ENCODE assay signal across 26 mouse cellular contexts in genomic region chr4:108942986-108943720, GRCm38 (mm10). TPM values are rescaled to one million over a fixed set of nuclear protein-coding genes. Genes with fewer than 3 reads are reported as not detected.
DNase-seq lines count a peak whose midpoint lies in the region; ATAC-seq lines count a peak whose summit lies in the region.
"Had no signal": no experiment of that assay in that cellular context is flagged by ENCODE, and none has a peak within 500 bp of the region (broad histone marks: within the 10 kb centered on the region; RNA-seq: fewer than 3 reads in every experiment).

No protein-coding gene starts in this region.

- no peak overlapping the region for H3K4me3 ChIP-seq in hindbrain, embryonic 13.5 days
- no peak overlapping the region for H3K4me3 ChIP-seq in hindbrain, embryonic 11.5 days (ENCODE audit: low read depth, low read length)
- H3K4me3 ChIP-seq in hindbrain, embryonic 14.5 days (replicated peaks; ENCODE audit: low read length), result no peak overlapping the region
- no peak overlapping the region for H3K4me3 ChIP-seq in hindbrain, embryonic 16.5 days (ENCODE audit: low read length)
- no peak overlapping the region for H3K4me3 ChIP-seq in neural tube, embryonic 13.5 days
- H3K4me3 ChIP-seq: embryonic facial prominence, embryonic 12.5 days; forebrain, embryonic 10.5 days; forebrain, embryonic 15.5 days; heart, embryonic 12.5 days; liver, embryonic 15.5 days; lung, embryonic 15.5 days had no signal

- peak; percentile 59; the same call in 1 of the 2 replicates for ATAC-seq in hindbrain, embryonic 13.5 days (ENCODE audit: low FRiP score)
- no peak for ATAC-seq in hindbrain, embryonic 11.5 days (ENCODE audit: low FRiP score)
- ATAC-seq in hindbrain, embryonic 14.5 days (ENCODE audit: low FRiP score), result no peak
- ATAC-seq in hindbrain, embryonic 16.5 days, result peak; percentile 43
- no peak for ATAC-seq in neural tube, embryonic 13.5 days (ENCODE audit: low read depth)
- ATAC-seq: CD4-positive, CD25-positive, alpha-beta regulatory T cell, adult 4 months; forebrain, embryonic 15.5 days had no signal

- peaks cover 40% of the 10 kb centered on the region for H3K4me1 ChIP-seq in hindbrain, embryonic 13.5 days (replicated peaks)
- H3K4me1 ChIP-seq in hindbrain, embryonic 11.5 days (replicated peaks; ENCODE audit: control insufficient read depth, insufficient read depth, low read length), result no peaks in the 10 kb centered on the region
- peaks cover 26% of the 10 kb centered on the region for H3K4me1 ChIP-seq in hindbrain, embryonic 14.5 days (replicated peaks; ENCODE audit: control insufficient read depth, insufficient read depth, low read length)
- no peaks in the 10 kb centered on the region; the same call in 1 of the 2 replicates for H3K4me1 ChIP-seq in hindbrain, embryonic 16.5 days (ENCODE audit: control insufficient read depth, insufficient read depth, low read depth, low read length)
- peaks cover 18% of the 10 kb centered on the region for H3K4me1 ChIP-seq in neural tube, embryonic 13.5 days (replicated peaks)
- H3K4me1 ChIP-seq: heart, embryonic 12.5 days; liver, embryonic 15.5 days; lung, embryonic 15.5 days had no signal

- 61% methylated on average over 11 of the region's 11 CpGs for WGBS in hindbrain, embryonic 13.5 days
- 75% methylated on average over 11 of the region's 11 CpGs for WGBS in hindbrain, embryonic 11.5 days
- 56% methylated on average over 11 of the region's 11 CpGs for WGBS in hindbrain, embryonic 14.5 days
- WGBS in hindbrain, embryonic 16.5 days, result 65% methylated on average over 11 of the region's 11 CpGs
- 74% methylated on average over 11 of the region's 11 CpGs for WGBS in neural tube, embryonic 13.5 days

- H3K27ac ChIP-seq in hindbrain, embryonic 13.5 days, result peak overlapping the region; percentile 68
- H3K27ac ChIP-seq in hindbrain, embryonic 11.5 days (ENCODE audit: low read depth, low read length), result no peak overlapping the region
- peak overlapping the region; percentile 76 for H3K27ac ChIP-seq in hindbrain, embryonic 14.5 days
- no peak overlapping the region; the same call in 1 of the 2 replicates for H3K27ac ChIP-seq in hindbrain, embryonic 16.5 days (ENCODE audit: low read depth, low read length)
- H3K27ac ChIP-seq in neural tube, embryonic 13.5 days (replicated peaks), result peak overlapping the region; percentile 59; the same call in 1 of the 2 replicates
- H3K27ac ChIP-seq: embryonic facial prominence, embryonic 12.5 days; forebrain, embryonic 10.5 days; forebrain, embryonic 15.5 days; liver, embryonic 15.5 days; lung, embryonic 15.5 days had no signal

- H3K27me3 ChIP-seq in hindbrain, embryonic 13.5 days, result no peaks in the 10 kb centered on the region
- H3K27me3 ChIP-seq in hindbrain, embryonic 11.5 days (ENCODE audit: control insufficient read depth, insufficient read depth, low read length), result no peaks in the 10 kb centered on the region
- H3K27me3 ChIP-seq in hindbrain, embryonic 14.5 days (ENCODE audit: control insufficient read depth, insufficient read depth, low read length), result no peaks in the 10 kb centered on the region
- no peaks in the 10 kb centered on the region for H3K27me3 ChIP-seq in hindbrain, embryonic 16.5 days (replicated peaks; ENCODE audit: control insufficient read depth, insufficient read depth, low read length)
- no peaks in the 10 kb centered on the region for H3K27me3 ChIP-seq in neural tube, embryonic 13.5 days
- H3K27me3 ChIP-seq: embryonic facial prominence, embryonic 12.5 days; forebrain, embryonic 15.5 days; heart, embryonic 12.5 days; lung, embryonic 15.5 days had no signal

- no peak for DNase-seq in hindbrain, embryonic 11.5 days (ENCODE audit: low spot score)
- no peak for DNase-seq in hindbrain, embryonic 14.5 days (ENCODE audit: low spot score)
- DNase-seq in spleen, postnatal 14 days (ENCODE audit: low spot score in 2 of 2), result no peak
- DNase-seq in spleen, postnatal 10 days (ENCODE audit: low spot score in 2 of 2), result no peak
- DNase-seq: cerebellum, adult 8-10 months; cerebellum, postnatal 36 days; gastrocnemius, postnatal 25 days; heart, adult 18-20 months; heart, postnatal 4 days; kidney, adult 9 months; kidney, postnatal 10 days; layer of hippocampus, postnatal 36 days; lung, postnatal 36 days; right cerebral cortex, postnatal 4 days; thymus, postnatal 4 days had no signal

- H3K4me2 ChIP-seq in hindbrain, embryonic 13.5 days, result no peak overlapping the region
- H3K4me2 ChIP-seq in hindbrain, embryonic 11.5 days (replicated peaks; ENCODE audit: low read depth, low read length), result no peak overlapping the region
- no peak overlapping the region for H3K4me2 ChIP-seq in hindbrain, embryonic 14.5 days (replicated peaks)
- no peak overlapping the region for H3K4me2 ChIP-seq in hindbrain, embryonic 16.5 days (ENCODE audit: low read length)
- H3K4me2 ChIP-seq in neural tube, embryonic 13.5 days, result no peak overlapping the region
- H3K4me2 ChIP-seq: embryonic facial prominence, embryonic 12.5 days; forebrain, embryonic 15.5 days; heart, embryonic 12.5 days; liver, embryonic 15.5 days; lung, embryonic 15.5 days; midbrain, embryonic 11.5 days had no signal

- no peaks in the 10 kb centered on the region for H3K36me3 ChIP-seq in hindbrain, embryonic 13.5 days
- H3K36me3 ChIP-seq in hindbrain, embryonic 11.5 days (ENCODE audit: control insufficient read depth, insufficient read depth, low read length), result no peaks in the 10 kb centered on the region
- no peaks in the 10 kb centered on the region for H3K36me3 ChIP-seq in hindbrain, embryonic 14.5 days (replicated peaks; ENCODE audit: control insufficient read depth, insufficient read depth)
- no peaks in the 10 kb centered on the region for H3K36me3 ChIP-seq in hindbrain, embryonic 16.5 days (ENCODE audit: control insufficient read depth, insufficient read depth, low read length)
- no peaks in the 10 kb centered on the region for H3K36me3 ChIP-seq in neural tube, embryonic 13.5 days
- H3K36me3 ChIP-seq: embryonic facial prominence, embryonic 12.5 days; forebrain, embryonic 10.5 days; forebrain, embryonic 15.5 days; heart, embryonic 12.5 days; liver, embryonic 15.5 days; lung, embryonic 15.5 days had no signal

- H3K9me3 ChIP-seq in hindbrain, embryonic 13.5 days, result no peaks in the 10 kb centered on the region
- H3K9me3 ChIP-seq in hindbrain, embryonic 11.5 days (ENCODE audit: control insufficient read depth, low read length), result no peaks in the 10 kb centered on the region
- H3K9me3 ChIP-seq in hindbrain, embryonic 14.5 days (ENCODE audit: control insufficient read depth, low read length), result no peaks in the 10 kb centered on the region
- H3K9me3 ChIP-seq in hindbrain, embryonic 16.5 days (ENCODE audit: control insufficient read depth, low read length), result no peaks in the 10 kb centered on the region
- H3K9me3 ChIP-seq in neural tube, embryonic 13.5 days, result no peaks in the 10 kb centered on the region
- H3K9me3 ChIP-seq: embryonic facial prominence, embryonic 12.5 days; forebrain, embryonic 10.5 days; forebrain, embryonic 15.5 days; heart, embryonic 12.5 days; liver, embryonic 15.5 days; lung, embryonic 15.5 days had no signal

- no peak overlapping the region for H3K9ac ChIP-seq in hindbrain, embryonic 13.5 days
- H3K9ac ChIP-seq in hindbrain, embryonic 11.5 days (ENCODE audit: low read depth, low read length), result no peak overlapping the region
- H3K9ac ChIP-seq in hindbrain, embryonic 14.5 days, result no peak overlapping the region
- H3K9ac ChIP-seq in hindbrain, embryonic 16.5 days (ENCODE audit: low read depth, low read length), result no peak overlapping the region
- H3K9ac ChIP-seq in neural tube, embryonic 13.5 days, result no peak overlapping the region
- H3K9ac ChIP-seq: embryonic facial prominence, embryonic 12.5 days; forebrain, embryonic 15.5 days; heart, embryonic 12.5 days; liver, embryonic 15.5 days; lung, embryonic 15.5 days had no signal

RNA-seq across cellular contexts. Expression of gene Nrd1, which starts 57.3 kb away (rescaled TPM):
- 78.7 and 85.0 TPM in 2 replicates for polyA plus RNA-seq in hindbrain, embryonic 13.5 days (2015; fragmentation: Nextera tagmentation; extraction: Ambion mirVana)
- polyA plus RNA-seq in hindbrain, embryonic 11.5 days (2014; fragmentation: Nextera tagmentation; extraction: Ambion mirVana), result 74.4 and 82.5 TPM in 2 replicates
- 52.4 and 58.6 TPM in 2 replicates for polyA plus RNA-seq in hindbrain, embryonic 14.5 days (2014; fragmentation: Nextera tagmentation; extraction: Ambion mirVana)
- 69.8 and 69.9 TPM in 2 replicates for polyA plus RNA-seq in hindbrain, embryonic 16.5 days (2015; fragmentation: Nextera tagmentation; extraction: Ambion mirVana)
- polyA plus RNA-seq in neural tube, embryonic 13.5 days (2015; fragmentation: Nextera tagmentation; extraction: Ambion mirVana), result 77.9 and 91.4 TPM in 2 replicates

Comparison
In these comparisons a context has a peak if more than half of its experiments do, and no peak if none do; other contexts are left out.
1. ATAC-seq: peak in hindbrain, embryonic 13.5 days (single experiment) and hindbrain, embryonic 16.5 days (single experiment); none in hindbrain, embryonic 11.5 days (single experiment), hindbrain, embryonic 14.5 days (single experiment) and neural tube, embryonic 13.5 days (single experiment).
2. H3K27ac ChIP-seq: peak in hindbrain, embryonic 13.5 days (single experiment), hindbrain, embryonic 14.5 days (single experiment) and neural tube, embryonic 13.5 days (single experiment); none in hindbrain, embryonic 11.5 days (single experiment) and hindbrain, embryonic 16.5 days (single experiment).